ENCODE assay signal across 8 mouse cellular contexts in the genomic region with DNA sequence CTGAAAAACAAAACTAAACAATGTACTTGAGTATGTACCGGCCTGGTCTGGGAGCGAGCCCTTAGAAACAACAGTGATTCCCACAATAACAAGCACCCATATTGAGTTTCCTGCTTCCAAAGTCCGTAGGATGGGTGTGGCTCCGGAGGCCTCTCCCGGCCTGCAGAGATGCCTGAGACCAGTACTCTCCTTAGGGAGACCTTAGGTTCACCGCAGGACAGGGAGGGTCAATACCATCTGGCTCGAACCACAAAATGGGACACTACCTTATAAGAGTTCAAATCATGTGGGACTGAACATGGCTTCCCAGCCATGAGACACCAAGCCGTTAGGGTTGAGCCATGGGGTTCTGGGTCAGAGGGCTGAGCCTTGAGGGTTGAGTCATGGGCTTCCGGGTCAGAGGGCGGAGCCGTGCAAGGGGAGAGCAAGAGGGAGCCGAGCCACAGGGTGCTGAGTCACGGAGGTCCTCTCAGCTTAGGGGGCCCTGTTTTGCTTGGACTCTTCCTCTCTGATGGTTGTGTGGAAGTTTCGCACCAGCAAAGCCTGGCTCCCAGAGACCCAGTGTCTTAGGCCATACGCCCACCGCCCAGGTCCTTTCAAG.
DNase-seq lines count a peak whose midpoint lies in the region; ATAC-seq and TF ChIP-seq lines count a peak whose summit lies in the region.
"Not testable (repeated sequence)": the region's sequence is repeated elsewhere in the genome, so short reads cannot be mapped to it uniquely, and the experiment has no call there.

No protein-coding gene starts in this region.

- not testable (repeated sequence) for TF ChIP-seq CTCF in Patski (IDR thresholded peaks at IDR 0.05); heart, postnatal 0 days (IDR thresholded peaks at IDR 0.05; ENCODE audit: low read depth); intestine, postnatal 0 days (IDR thresholded peaks at IDR 0.05; ENCODE audit: low read depth); stomach, postnatal 0 days (IDR thresholded peaks at IDR 0.05; ENCODE audit: low read depth)

- not testable (repeated sequence) for H3K4me1 ChIP-seq in brown adipose tissue, adult 24 weeks (ENCODE audit: control insufficient read depth, insufficient read depth, insufficient read length, low read length); heart, postnatal 0 days (ENCODE audit: control insufficient read depth, insufficient read depth); intestine, postnatal 0 days (replicated peaks; ENCODE audit: control insufficient read depth, insufficient read depth, low read length); kidney, embryonic 16.5 days (ENCODE audit: insufficient read depth, low read length); stomach, postnatal 0 days (replicated peaks; ENCODE audit: control insufficient read depth, insufficient read depth)
- peaks cover 13% of the 10 kb centered on the region for H3K4me1 ChIP-seq in lung, embryonic 15.5 days

- in situ Hi-C loops in Patski (cut with MboI; ENCODE audit: low pct_unique_long_range_greater_than_20kb) = not testable (repeated sequence)

- WGBS in heart, postnatal 0 days = 79% methylated on average over 16 of the region's 16 CpGs
- 51% methylated on average over 16 of the region's 16 CpGs for WGBS in intestine, postnatal 0 days
- WGBS in kidney, embryonic 16.5 days = 64% methylated on average over 16 of the region's 16 CpGs
- 75% methylated on average over 16 of the region's 16 CpGs for WGBS in lung, embryonic 15.5 days
- 64% methylated on average over 16 of the region's 16 CpGs for WGBS in stomach, postnatal 0 days

- not testable (repeated sequence) for H3K4me3 ChIP-seq in brown adipose tissue, adult 24 weeks (ENCODE audit: insufficient read depth, low read depth, low read length); heart, postnatal 0 days (ENCODE audit: low read depth, low read length); intestine, postnatal 0 days (ENCODE audit: low read depth, low read length); kidney, embryonic 16.5 days (ENCODE audit: low read length); lung, embryonic 15.5 days; myocyte; stomach, postnatal 0 days (ENCODE audit: low read depth, low read length)

- TF ChIP-seq EP300 in heart, postnatal 0 days (IDR thresholded peaks at IDR 0.05; ENCODE audit: low read depth); stomach, postnatal 0 days (optimal IDR thresholded peaks at IDR 0.05): not testable (repeated sequence)

- not testable (repeated sequence) for DNase-seq in Patski (ENCODE audit: low read depth, low spot score); heart, postnatal 0 days (ENCODE audit: low spot score)
- peak; percentile 61 for DNase-seq in stomach, postnatal 0 days (ENCODE audit: low spot score)

- CTCF ChIA-PET in Patski (lab: Charles Lee) = not testable (repeated sequence)

- H3K36me3 ChIP-seq in heart, postnatal 0 days (replicated peaks; ENCODE audit: control insufficient read depth, insufficient read depth, low read length); intestine, postnatal 0 days (ENCODE audit: control insufficient read depth, insufficient read depth); kidney, embryonic 16.5 days (ENCODE audit: insufficient read depth, low read length); lung, embryonic 15.5 days; myocyte (ENCODE audit: control insufficient read depth, insufficient read depth); stomach, postnatal 0 days (ENCODE audit: control insufficient read depth, insufficient read depth, low read length): not testable (repeated sequence)

- H3K4me2 ChIP-seq in heart, postnatal 0 days (ENCODE audit: low read depth, low read length); intestine, postnatal 0 days (replicated peaks; ENCODE audit: low read depth); kidney, embryonic 16.5 days (replicated peaks; ENCODE audit: low read depth, low read length); lung, embryonic 15.5 days; stomach, postnatal 0 days (replicated peaks; ENCODE audit: low read depth): not testable (repeated sequence)
- H3K4me2 ChIP-seq in myocyte (ENCODE audit: low read depth) = peak overlapping the region; percentile 58

- H3K27ac ChIP-seq in brown adipose tissue, adult 24 weeks (replicated peaks; ENCODE audit: low read depth, low read length) = peak overlapping the region; percentile 2; the same call in 1 of the 2 replicates
- not testable (repeated sequence) for H3K27ac ChIP-seq in heart, postnatal 0 days (ENCODE audit: low read depth); kidney, embryonic 16.5 days (ENCODE audit: low read length)
- H3K27ac ChIP-seq in intestine, postnatal 0 days (ENCODE audit: low read depth, low read length) = peak overlapping the region; percentile 91
- peak overlapping the region; percentile 83; the same call in 1 of the 2 replicates for H3K27ac ChIP-seq in lung, embryonic 15.5 days
- H3K27ac ChIP-seq in stomach, postnatal 0 days (replicated peaks) = peak overlapping the region; percentile 63; the same call in 1 of the 2 replicates

- peaks cover 11% of the 10 kb centered on the region; the same call in 1 of the 2 replicates for H3K9me3 ChIP-seq in heart, postnatal 0 days (replicated peaks; ENCODE audit: control insufficient read depth, low read length)
- H3K9me3 ChIP-seq in intestine, postnatal 0 days (ENCODE audit: control insufficient read depth); kidney, embryonic 16.5 days (ENCODE audit: low read length); lung, embryonic 15.5 days; stomach, postnatal 0 days (ENCODE audit: control insufficient read depth, low read length): not testable (repeated sequence)

- H3K27me3 ChIP-seq in Patski; heart, postnatal 0 days (ENCODE audit: control insufficient read depth, insufficient read depth, low read length); intestine, postnatal 0 days (replicated peaks; ENCODE audit: control insufficient read depth, insufficient read depth, low read length); kidney, embryonic 16.5 days (ENCODE audit: insufficient read depth, low read length); lung, embryonic 15.5 days; myocyte (ENCODE audit: control insufficient read depth, insufficient read depth, insufficient read length); stomach, postnatal 0 days (ENCODE audit: control insufficient read depth, insufficient read depth, low read length): not testable (repeated sequence)

- H3K9ac ChIP-seq in heart, postnatal 0 days (replicated peaks; ENCODE audit: low read depth, low read length); intestine, postnatal 0 days (ENCODE audit: low read depth, low read length); kidney, embryonic 16.5 days (replicated peaks; ENCODE audit: low read length); lung, embryonic 15.5 days; stomach, postnatal 0 days (ENCODE audit: low read length): not testable (repeated sequence)

- peak; percentile 5 for ATAC-seq in Patski
- 0 out of 2 replicates have a peak, but pooled peaks have one; percentile 3 for ATAC-seq in heart, postnatal 0 days (ENCODE audit: insufficient read depth, low read depth)
- peak; percentile 86 for ATAC-seq in intestine, postnatal 0 days
- ATAC-seq in kidney, embryonic 16.5 days (ENCODE audit: low FRiP score, low TSS enrichment) = peak; percentile 21; the same call in 1 of the 2 replicates
- ATAC-seq in lung, embryonic 15.5 days (ENCODE audit: borderline replicate concordance, extremely low read depth, low FRiP score, low TSS enrichment) = not testable (repeated sequence)
- peak; percentile 72 for ATAC-seq in stomach, postnatal 0 days (ENCODE audit: low FRiP score, low TSS enrichment)

- peak; percentile 14 for TF ChIP-seq POLR2A in myocyte (IDR thresholded peaks at IDR 0.05; ENCODE audit: insufficient read length, low read depth)

- POLR2A ChIA-PET in Patski (lab: Charles Lee) = not testable (repeated sequence)

- not testable (repeated sequence) for H3K79me2 ChIP-seq in myocyte (ENCODE audit: control insufficient read depth, insufficient read depth)

- H3ac ChIP-seq in myocyte (ENCODE audit: control insufficient read depth, insufficient read length) = not testable (repeated sequence)
